Mouse (Mus musculus) kidney, postnatal 14 days (tissue): ENCODE measurements at regions not wholly inside any gene's neighbourhood (a gene's known extent, or its start where the extent isn't known, plus 50 kb on each side); places are given as distances from the start of the nearest gene placed in this dataset.

Experiments
- DNase-seq: peaks from one replicate; pipeline ENCODE4 v3.0.0; 2022; ENCODE audit warnings: mixed read lengths

- DNase-seq: peak; percentile 8
Measured at GRCm38 (mm10) chr15:90021746-90022312, 180.2 kb upstream of the Syt10 start.

GRCm38 (mm10) chr15:90023164-90023563 lies 181.5 kb upstream of the Syt10 start:
- DNase-seq: no peak

- DNase-seq: no peak
Measured at GRCm38 (mm10) chr15:90034356-90034755, 189.8 kb upstream of the Alg10b start.

- DNase-seq: no peak
Measured at GRCm38 (mm10) chr15:90045683-90046082, 178.4 kb upstream of the Alg10b start.

GRCm38 (mm10) chr15:90062021-90062420 lies 162.1 kb upstream of the Alg10b start:
- no peak for DNase-seq

GRCm38 (mm10) chr15:90065768-90066167 lies 158.3 kb upstream of the Alg10b start:
- DNase-seq: no peak

GRCm38 (mm10) chr15:90072078-90072477 lies 152.0 kb upstream of the Alg10b start:
- DNase-seq: no peak

GRCm38 (mm10) chr15:90082175-90082951 lies 141.7 kb upstream of the Alg10b start:
- DNase-seq: peak; percentile 4

GRCm38 (mm10) chr15:90109445-90109988 lies 114.6 kb upstream of the Alg10b start:
- DNase-seq: peak; percentile 1

- DNase-seq: no peak
Measured at GRCm38 (mm10) chr15:90113611-90114010, 110.5 kb upstream of the Alg10b start.

- DNase-seq: no peak
Measured at GRCm38 (mm10) chr15:90119747-90120146, 104.4 kb upstream of the Alg10b start.

- no peak for DNase-seq
Measured at GRCm38 (mm10) chr15:90123999-90124398, 100.1 kb upstream of the Alg10b start.

GRCm38 (mm10) chr15:90125146-90125545 lies 99.0 kb upstream of the Alg10b start:
- no peak for DNase-seq

- DNase-seq: no peak
Measured at GRCm38 (mm10) chr15:90131777-90132176, 92.3 kb upstream of the Alg10b start.

GRCm38 (mm10) chr15:90140966-90141365 lies 83.1 kb upstream of the Alg10b start:
- no peak for DNase-seq

- DNase-seq: no peak
Measured at GRCm38 (mm10) chr15:90148663-90149062, 75.4 kb upstream of the Alg10b start.

- DNase-seq: no peak
Measured at GRCm38 (mm10) chr15:90153821-90154560, 70.1 kb upstream of the Alg10b start.
